Mouse (Mus musculus): ENCODE data around the gene Hes6. TPM values are rescaled to one million over a fixed set of nuclear protein-coding genes. Genes with fewer than 3 reads are reported as not detected.

Gene Hes6
- polyA plus RNA-seq, 1 experiment from 2014 or later = 322 TPM

- Histone ChIP-seq H3K4me3 (ENCODE audit: low read depth, low read length) (no peak overlapping the region), H3K4me1 (ENCODE audit: control insufficient read depth, insufficient read depth, low read length) (peaks cover 26% of the 10 kb centered on the region), H3K9me3 (ENCODE audit: control insufficient read depth, low read length) (no peaks in the 10 kb centered on the region), H3K27ac (ENCODE audit: low read depth, low read length) (peak overlapping the region; percentile 41; the same call in 1 of the 2 replicates), H3K27me3 (ENCODE audit: control insufficient read depth, insufficient read depth, low read length) (peaks cover 6% of the 10 kb centered on the region), H3K4me2 (peak overlapping the region; percentile 6; the same call in 1 of the 2 replicates), H3K36me3 (ENCODE audit: control insufficient read depth, insufficient read depth, low read length) (no peaks in the 10 kb centered on the region), H3K9ac (ENCODE audit: low read length) (no peak overlapping the region; the same call in 1 of the 2 replicates)
- 27% methylated on average over 11 of the region's 11 CpGs for WGBS
- no peak for ATAC-seq (ENCODE audit: low FRiP score)
- no peak for DNase-seq (ENCODE audit: low spot score, missing footprints)
These were observed 42.5 kb upstream of the Hes6 start for GRCm38 (mm10) chr1:91456301-91456801.

- DNase-seq (ENCODE audit: low spot score, missing footprints) (peak; percentile 92), ATAC-seq (ENCODE audit: low FRiP score) (no peak)
- H3K9ac ChIP-seq (ENCODE audit: low read length) = no peak overlapping the region; the same call in 1 of the 2 replicates
- H3K4me1 ChIP-seq (ENCODE audit: control insufficient read depth, insufficient read depth, low read length) = peaks cover 26% of the 10 kb centered on the region
- no peak overlapping the region for H3K4me2 ChIP-seq
- no peaks in the 10 kb centered on the region for H3K9me3 ChIP-seq (ENCODE audit: control insufficient read depth, low read length)
- peaks cover 6% of the 10 kb centered on the region for H3K27me3 ChIP-seq (ENCODE audit: control insufficient read depth, insufficient read depth, low read length)
- peak overlapping the region; percentile 41; the same call in 1 of the 2 replicates for H3K27ac ChIP-seq (ENCODE audit: low read depth, low read length)
- H3K36me3 ChIP-seq (ENCODE audit: control insufficient read depth, insufficient read depth, low read length) = no peaks in the 10 kb centered on the region
- 31% methylated on average over 7 of the region's 7 CpGs for WGBS
- H3K4me3 ChIP-seq (ENCODE audit: low read depth, low read length) = no peak overlapping the region
These were observed 41.9 kb upstream of the Hes6 start for GRCm38 (mm10) chr1:91455661-91456161.

- Histone ChIP-seq H3K4me1 (ENCODE audit: control insufficient read depth, insufficient read depth, low read length) (peaks cover 26% of the 10 kb centered on the region), H3K9ac (ENCODE audit: low read length) (no peak overlapping the region)
These were observed 41.1 kb upstream of the Hes6 start for GRCm38 (mm10) chr1:91454927-91455326.

GRCm38 (mm10) chr1:91454366-91454765, 40.5 kb upstream of the Hes6 start:
- ATAC-seq (ENCODE audit: low FRiP score) = no peak
- WGBS = 89% methylated on average over 3 of the region's 3 CpGs
- H3K9ac ChIP-seq (ENCODE audit: low read length) = no peak overlapping the region
- no peaks in the 10 kb centered on the region for H3K9me3 ChIP-seq (ENCODE audit: control insufficient read depth, low read length)
- no peak overlapping the region for H3K27ac ChIP-seq (ENCODE audit: low read depth, low read length)
- no peak for DNase-seq (ENCODE audit: low spot score, missing footprints)
- H3K4me1 ChIP-seq (ENCODE audit: control insufficient read depth, insufficient read depth, low read length) = peaks cover 26% of the 10 kb centered on the region
- no peaks in the 10 kb centered on the region for H3K36me3 ChIP-seq (ENCODE audit: control insufficient read depth, insufficient read depth, low read length)
- no peak overlapping the region for H3K4me2 ChIP-seq
- no peak overlapping the region for H3K4me3 ChIP-seq (ENCODE audit: low read depth, low read length)
- peaks cover 2% of the 10 kb centered on the region; the same call in 1 of the 2 replicates for H3K27me3 ChIP-seq (ENCODE audit: control insufficient read depth, insufficient read depth, low read length)

More at GRCm38 (mm10) chr1:91454927-91455326, 41.1 kb upstream of the Hes6 start:
- H3K9me3 ChIP-seq (ENCODE audit: control insufficient read depth, low read length) = no peaks in the 10 kb centered on the region
- WGBS = 89% methylated on average over 3 of the region's 3 CpGs
- H3K27me3 ChIP-seq (ENCODE audit: control insufficient read depth, insufficient read depth, low read length) = peaks cover 2% of the 10 kb centered on the region; the same call in 1 of the 2 replicates
- no peak for DNase-seq (ENCODE audit: low spot score, missing footprints)
- no peak overlapping the region for H3K27ac ChIP-seq (ENCODE audit: low read depth, low read length)
- no peak for ATAC-seq (ENCODE audit: low FRiP score)
- H3K4me3 ChIP-seq (ENCODE audit: low read depth, low read length) = no peak overlapping the region
- H3K36me3 ChIP-seq (ENCODE audit: control insufficient read depth, insufficient read depth, low read length) = no peaks in the 10 kb centered on the region
- H3K4me2 ChIP-seq = no peak overlapping the region

GRCm38 (mm10) chr1:91453932-91454331, 40.1 kb upstream of the Hes6 start:
- Histone ChIP-seq H3K27me3 (ENCODE audit: control insufficient read depth, insufficient read depth, low read length) (peaks cover 2% of the 10 kb centered on the region; the same call in 1 of the 2 replicates), H3K4me3 (ENCODE audit: low read depth, low read length) (no peak overlapping the region), H3K9ac (ENCODE audit: low read length) (no peak overlapping the region), H3K36me3 (ENCODE audit: control insufficient read depth, insufficient read depth, low read length) (no peaks in the 10 kb centered on the region), H3K9me3 (ENCODE audit: control insufficient read depth, low read length) (no peaks in the 10 kb centered on the region), H3K27ac (ENCODE audit: low read depth, low read length) (no peak overlapping the region), H3K4me2 (no peak overlapping the region), H3K4me1 (ENCODE audit: control insufficient read depth, insufficient read depth, low read length) (peaks cover 26% of the 10 kb centered on the region)
- WGBS = 85% methylated on average over 9 of the region's 9 CpGs
- DNase-seq (ENCODE audit: low spot score, missing footprints) (no peak), ATAC-seq (ENCODE audit: low FRiP score) (no peak)

GRCm38 (mm10) chr1:91451547-91452084, 37.8 kb upstream of the Hes6 start:
- Histone ChIP-seq H3K4me1 (ENCODE audit: control insufficient read depth, insufficient read depth, low read length) (peaks cover 13% of the 10 kb centered on the region), H3K27ac (ENCODE audit: low read depth, low read length) (no peak overlapping the region), H3K36me3 (ENCODE audit: control insufficient read depth, insufficient read depth, low read length) (peaks cover 7% of the 10 kb centered on the region; the same call in 1 of the 2 replicates), H3K9me3 (ENCODE audit: control insufficient read depth, low read length) (peaks cover 8% of the 10 kb centered on the region; the same call in 1 of the 2 replicates), H3K9ac (ENCODE audit: low read length) (no peak overlapping the region), H3K4me2 (no peak overlapping the region), H3K27me3 (ENCODE audit: control insufficient read depth, insufficient read depth, low read length) (no peaks in the 10 kb centered on the region), H3K4me3 (ENCODE audit: low read depth, low read length) (no peak overlapping the region)
- WGBS = 71% methylated on average over 5 of the region's 5 CpGs
- DNase-seq (ENCODE audit: low spot score, missing footprints) (no peak), ATAC-seq (ENCODE audit: low FRiP score) (no peak)

GRCm38 (mm10) chr1:91450851-91451250, 37.0 kb upstream of the Hes6 start:
- no peak overlapping the region for H3K27ac ChIP-seq (ENCODE audit: low read depth, low read length)
- ATAC-seq (ENCODE audit: low FRiP score) = no peak
- WGBS = 89% methylated on average over 5 of the region's 5 CpGs

GRCm38 (mm10) chr1:91448688-91449087, 34.9 kb upstream of the Hes6 start:
- H3K4me1 ChIP-seq (ENCODE audit: control insufficient read depth, insufficient read depth, low read length) = no peaks in the 10 kb centered on the region
- DNase-seq (ENCODE audit: low spot score, missing footprints) (no peak), ATAC-seq (ENCODE audit: low FRiP score) (no peak)
- no peak overlapping the region for H3K4me2 ChIP-seq
- H3K36me3 ChIP-seq (ENCODE audit: control insufficient read depth, insufficient read depth, low read length) = peaks cover 7% of the 10 kb centered on the region; the same call in 1 of the 2 replicates
- H3K4me3 ChIP-seq (ENCODE audit: low read depth, low read length) = no peak overlapping the region
- H3K27ac ChIP-seq (ENCODE audit: low read depth, low read length) = no peak overlapping the region
- H3K9ac ChIP-seq (ENCODE audit: low read length) = no peak overlapping the region
- H3K27me3 ChIP-seq (ENCODE audit: control insufficient read depth, insufficient read depth, low read length) = no peaks in the 10 kb centered on the region
- H3K9me3 ChIP-seq (ENCODE audit: control insufficient read depth, low read length) = peaks cover 8% of the 10 kb centered on the region; the same call in 1 of the 2 replicates
- WGBS = 93% methylated on average over 10 of the region's 10 CpGs

More at GRCm38 (mm10) chr1:91450851-91451250, 37.0 kb upstream of the Hes6 start:
- Histone ChIP-seq H3K9me3 (ENCODE audit: control insufficient read depth, low read length) (peaks cover 8% of the 10 kb centered on the region; the same call in 1 of the 2 replicates), H3K27me3 (ENCODE audit: control insufficient read depth, insufficient read depth, low read length) (no peaks in the 10 kb centered on the region), H3K4me2 (no peak overlapping the region), H3K9ac (ENCODE audit: low read length) (no peak overlapping the region), H3K4me3 (ENCODE audit: low read depth, low read length) (no peak overlapping the region), H3K4me1 (ENCODE audit: control insufficient read depth, insufficient read depth, low read length) (peaks cover 5% of the 10 kb centered on the region), H3K36me3 (ENCODE audit: control insufficient read depth, insufficient read depth, low read length) (peaks cover 7% of the 10 kb centered on the region; the same call in 1 of the 2 replicates)
- no peak for DNase-seq (ENCODE audit: low spot score, missing footprints)

GRCm38 (mm10) chr1:91446511-91446910, 32.7 kb upstream of the Hes6 start:
- Histone ChIP-seq H3K36me3 (ENCODE audit: control insufficient read depth, insufficient read depth, low read length) (peaks cover 7% of the 10 kb centered on the region; the same call in 1 of the 2 replicates), H3K27ac (ENCODE audit: low read depth, low read length) (no peak overlapping the region), H3K9me3 (ENCODE audit: control insufficient read depth, low read length) (peaks cover 8% of the 10 kb centered on the region; the same call in 1 of the 2 replicates), H3K27me3 (ENCODE audit: control insufficient read depth, insufficient read depth, low read length) (no peaks in the 10 kb centered on the region), H3K4me1 (ENCODE audit: control insufficient read depth, insufficient read depth, low read length) (no peaks in the 10 kb centered on the region), H3K9ac (ENCODE audit: low read length) (no peak overlapping the region), H3K4me2 (no peak overlapping the region), H3K4me3 (ENCODE audit: low read depth, low read length) (no peak overlapping the region)
- 93% methylated on average over 4 of the region's 4 CpGs for WGBS
- no peak for DNase-seq (ENCODE audit: low spot score, missing footprints)
- ATAC-seq (ENCODE audit: low FRiP score) = no peak
